In the genomic region with DNA sequence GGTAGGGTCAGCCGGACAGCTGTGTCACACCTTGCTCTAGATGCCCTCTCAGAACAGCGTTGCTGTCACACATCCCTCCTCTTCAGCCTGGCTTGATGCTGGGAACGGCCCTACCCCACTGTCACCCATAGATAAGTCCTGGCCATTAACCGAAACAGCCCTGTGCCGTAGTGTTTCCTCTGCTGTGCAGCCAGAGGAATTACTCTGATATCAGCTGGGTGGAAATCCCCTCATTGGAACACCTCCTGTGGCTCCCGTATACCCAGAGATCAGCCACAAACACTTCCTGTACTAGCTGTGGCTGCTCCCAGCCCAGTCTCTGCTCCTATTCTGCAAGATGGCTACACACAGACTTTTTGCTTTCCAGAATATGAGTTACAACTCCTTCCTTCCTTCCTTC, we compare ENCODE assay signal across 26 mouse cellular contexts.
DNase-seq lines count a peak whose midpoint lies in the region; ATAC-seq and TF ChIP-seq lines count a peak whose summit lies in the region.
"Had no signal": no experiment of that assay in that cellular context is flagged by ENCODE, and none has a peak within 500 bp of the region (broad histone marks: within the 10 kb centered on the region; RNA-seq: fewer than 3 reads in every experiment).

No protein-coding gene starts in this region.

- H3K4me2 ChIP-seq in intestine, embryonic 15.5 days (replicated peaks): no peak overlapping the region
- H3K4me2 ChIP-seq: embryonic facial prominence, embryonic 13.5 days; forebrain, embryonic 12.5 days; forebrain, embryonic 15.5 days; heart, embryonic 11.5 days; hindbrain, embryonic 14.5 days had no signal

- no peak for TF ChIP-seq CTCF in G1E (IDR thresholded peaks at IDR 0.05; ENCODE audit: low read depth, low read length)

- no peak for ATAC-seq in G1E (ENCODE audit: extremely low read depth, insufficient number of reproducible peaks, low FRiP score, poor library complexity, severe bottlenecking)
- ATAC-seq in intestine, embryonic 15.5 days: no peak
- ATAC-seq: CD4-positive, CD25-positive, alpha-beta regulatory T cell, adult 4 months; forebrain, embryonic 15.5 days; hindbrain, postnatal 0 days; inflammation-experienced regulatory T-cells, adult 6 months had no signal

- WGBS in intestine, embryonic 15.5 days: 49% methylated on average over 6 of the region's 6 CpGs

- DNase-seq in G1E (ENCODE audit: low spot score): no peak
- peak; percentile 37 for DNase-seq in T-cell, adult 2 months (ENCODE audit: low spot score)
- DNase-seq in kidney, adult 9 months: no peak
- no peak for DNase-seq in retina, postnatal 1 day
- DNase-seq: adrenal gland, adult 2 months; adrenal gland, postnatal 14 days; cerebellum, adult 11 months; cerebellum, adult 2 months; cerebellum, adult 9-11 months; cerebellum, postnatal 25 days; embryo, embryonic 11 days; gastrocnemius, postnatal 25 days; heart, postnatal 4 days had no signal

- no peaks in the 10 kb centered on the region for H3K27me3 ChIP-seq in G1E (ENCODE audit: insufficient read depth, low read length)
- H3K27me3 ChIP-seq in megakaryocyte, embryonic 14.5 days (replicated peaks): peaks cover 30% of the 10 kb centered on the region
- no peaks in the 10 kb centered on the region for H3K27me3 ChIP-seq in intestine, embryonic 15.5 days (replicated peaks)
- H3K27me3 ChIP-seq: embryonic facial prominence, embryonic 13.5 days; forebrain, embryonic 12.5 days; forebrain, embryonic 15.5 days had no signal

- H3K9me3 ChIP-seq in G1E (replicated peaks): peaks cover 79% of the 10 kb centered on the region
- H3K9me3 ChIP-seq in megakaryocyte, embryonic 14.5 days: peaks cover 6% of the 10 kb centered on the region; the same call in 1 of the 2 replicates
- no peaks in the 10 kb centered on the region for H3K9me3 ChIP-seq in intestine, embryonic 15.5 days
- H3K9me3 ChIP-seq: embryonic facial prominence, embryonic 10.5 days; embryonic facial prominence, embryonic 13.5 days; forebrain, embryonic 12.5 days; forebrain, embryonic 15.5 days had no signal

- no peak overlapping the region for H3K27ac ChIP-seq in intestine, embryonic 15.5 days
- H3K27ac ChIP-seq: embryonic facial prominence, embryonic 10.5 days; embryonic facial prominence, embryonic 13.5 days; forebrain, embryonic 12.5 days; forebrain, embryonic 15.5 days; heart, adult 2 months; hindbrain, embryonic 14.5 days; hindbrain, postnatal 0 days had no signal

- H3K36me3 ChIP-seq in G1E (replicated peaks): no peaks in the 10 kb centered on the region
- no peaks in the 10 kb centered on the region for H3K36me3 ChIP-seq in megakaryocyte, embryonic 14.5 days (replicated peaks; ENCODE audit: low read length)
- H3K36me3 ChIP-seq in intestine, embryonic 15.5 days: no peaks in the 10 kb centered on the region
- H3K36me3 ChIP-seq: embryonic facial prominence, embryonic 10.5 days; embryonic facial prominence, embryonic 13.5 days; forebrain, embryonic 12.5 days; forebrain, embryonic 15.5 days had no signal

- H3K4me3 ChIP-seq in G1E (ENCODE audit: low read depth, low read length): peak overlapping the region; percentile 11; the same call in 1 of the 2 replicates
- peak overlapping the region; percentile 64 for H3K4me3 ChIP-seq in megakaryocyte, embryonic 14.5 days (replicated peaks)
- H3K4me3 ChIP-seq in intestine, embryonic 15.5 days (replicated peaks): no peak overlapping the region
- H3K4me3 ChIP-seq: embryonic facial prominence, embryonic 10.5 days; embryonic facial prominence, embryonic 13.5 days; erythroblast, embryonic 14.5 days; forebrain, embryonic 12.5 days; forebrain, embryonic 15.5 days; heart, adult 2 months had no signal

- H3K4me1 ChIP-seq in G1E (ENCODE audit: insufficient read depth, low read depth, low read length): no peaks in the 10 kb centered on the region
- peaks cover 9% of the 10 kb centered on the region for H3K4me1 ChIP-seq in megakaryocyte, embryonic 14.5 days
- H3K4me1 ChIP-seq in intestine, embryonic 15.5 days (replicated peaks): no peaks in the 10 kb centered on the region
- H3K4me1 ChIP-seq: embryonic facial prominence, embryonic 10.5 days; forebrain, embryonic 12.5 days; forebrain, embryonic 15.5 days had no signal

- no peak overlapping the region for H3K9ac ChIP-seq in intestine, embryonic 15.5 days
- H3K9ac ChIP-seq: embryonic facial prominence, embryonic 13.5 days; forebrain, embryonic 12.5 days; forebrain, embryonic 15.5 days; hindbrain, embryonic 14.5 days had no signal
